Mouse (Mus musculus) kidney, adult 18-20 months (tissue): ENCODE measurements around the gene Apmap.
"Not testable (repeated sequence)": the region's sequence is repeated elsewhere in the genome, so short reads cannot be mapped to it uniquely, and the experiment has no call there.

Source experiments
- DNase-seq: peaks from one replicate; pipeline ENCODE4 v3.0.0; 2021

Apmap gene

GRCm38 (mm10) chr2:150610097-150610496 is 1.7 kb upstream of the Apmap start:
- no peak for DNase-seq

- DNase-seq: peak; percentile 65
These were observed 649 bp upstream of the Apmap start for GRCm38 (mm10) chr2:150608872-150609560.

DNA sequence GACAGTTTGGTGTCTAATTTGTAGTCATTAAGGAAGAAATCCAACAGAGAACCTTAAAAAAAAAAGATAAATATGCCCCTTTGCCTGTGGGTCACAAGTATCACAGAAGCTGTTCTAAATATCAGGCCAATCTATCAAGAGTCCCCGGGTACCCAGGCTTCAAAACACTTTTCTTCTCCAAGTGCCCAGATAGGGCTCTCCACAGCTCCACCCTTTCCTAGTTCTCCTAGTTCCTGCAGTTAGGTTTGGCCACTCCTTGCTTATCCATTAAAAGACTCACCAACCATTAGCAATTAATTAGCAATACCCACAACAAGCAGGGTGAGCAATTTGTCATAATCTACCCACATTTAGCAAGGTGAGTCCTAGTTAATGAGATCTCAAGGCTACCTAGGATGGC is 1.3 kb downstream of the Apmap start:
- DNase-seq: no peak

GRCm38 (mm10) chr2:150604802-150605201 is 3.6 kb downstream of the Apmap start:
- DNase-seq: no peak

- no peak for DNase-seq
These were observed 6.2 kb downstream of the Apmap start for GRCm38 (mm10) chr2:150602166-150602565.

- peak; percentile 23 for DNase-seq
These were observed 8.1 kb downstream of the Apmap start for GRCm38 (mm10) chr2:150600263-150600662.

DNA sequence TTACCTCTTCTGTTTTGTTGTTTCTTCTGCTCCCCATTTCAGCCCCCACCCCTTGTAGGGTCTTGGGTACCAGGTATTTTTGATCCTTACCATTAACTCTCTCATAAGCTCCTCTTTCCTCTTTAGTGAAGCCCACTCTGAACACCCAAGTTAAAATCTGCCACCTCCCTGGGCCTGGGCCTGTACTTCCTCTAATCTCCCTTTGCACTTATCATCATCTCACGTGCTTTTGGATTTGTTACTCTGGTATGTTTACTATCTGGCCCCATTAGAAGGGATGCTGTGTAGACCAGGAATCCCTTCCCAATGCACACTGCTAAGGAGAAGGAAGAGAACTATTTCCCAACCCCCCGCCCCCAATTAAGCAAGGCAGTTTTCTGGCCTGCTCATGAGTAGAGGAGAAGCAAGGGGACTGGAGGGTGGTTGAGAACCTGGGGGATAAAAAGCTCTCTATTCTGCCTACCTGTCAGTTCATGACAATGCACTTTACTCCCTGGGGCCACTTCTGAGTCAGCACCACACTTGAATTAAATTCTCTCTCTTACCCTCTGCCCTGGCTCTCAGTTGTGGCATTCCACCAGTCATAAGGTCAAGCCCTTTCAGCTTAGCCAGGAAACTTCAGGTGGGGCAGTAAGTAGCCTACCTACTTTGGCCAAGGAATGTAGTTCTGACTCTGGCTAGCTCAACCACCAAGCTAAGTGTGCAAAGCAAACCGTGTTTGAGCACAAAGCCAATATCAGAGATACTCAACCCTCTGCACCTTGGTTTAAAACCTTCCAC is 12.8 kb downstream of the Apmap start:
- peak; percentile 49 for DNase-seq

DNA sequence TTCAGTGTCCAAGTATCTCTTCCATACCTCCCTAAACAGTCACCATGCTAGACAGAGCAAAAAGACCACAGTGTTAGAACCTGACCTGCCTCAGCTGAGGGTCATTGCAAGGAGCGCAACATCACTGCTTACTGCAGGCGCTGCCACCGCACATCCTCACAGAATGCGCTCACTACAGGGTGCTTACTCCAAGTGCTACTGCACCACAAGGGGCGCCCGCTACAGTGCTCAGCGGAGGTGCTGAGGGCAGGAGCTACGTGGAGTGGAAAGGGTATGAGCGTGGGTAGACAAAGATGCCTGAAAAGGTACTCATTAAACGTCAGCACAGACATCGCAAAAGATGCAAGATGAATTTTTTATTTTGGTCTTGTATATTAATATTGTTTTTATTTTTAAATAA is 19.3 kb downstream of the Apmap start:
- DNase-seq: no peak

GRCm38 (mm10) chr2:150579628-150580027 is 28.7 kb downstream of the Apmap start:
- DNase-seq: no peak

- no peak for DNase-seq
These were observed 29.8 kb downstream of the Apmap start for GRCm38 (mm10) chr2:150578603-150579002.

DNA sequence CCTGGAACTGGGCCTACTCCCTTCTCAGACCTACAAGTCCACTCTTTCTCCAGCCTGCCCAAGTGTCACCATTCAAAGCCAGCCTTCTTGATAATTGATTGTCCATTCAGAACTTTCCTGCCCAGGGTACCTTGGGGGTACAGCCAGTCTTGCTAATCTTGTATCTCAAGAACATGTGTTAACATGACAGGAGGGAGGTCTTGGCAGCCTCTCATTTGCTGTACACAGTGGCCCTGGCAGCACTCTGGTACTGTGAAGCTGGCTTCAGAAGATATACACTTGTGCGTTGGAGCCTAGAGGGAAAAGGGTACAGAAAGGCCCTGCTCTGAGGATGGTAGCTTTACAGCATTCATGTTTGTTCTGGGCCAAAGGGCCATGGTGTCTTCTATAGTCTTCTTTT is 32.1 kb downstream of the Apmap start:
- DNase-seq: no peak

DNA sequence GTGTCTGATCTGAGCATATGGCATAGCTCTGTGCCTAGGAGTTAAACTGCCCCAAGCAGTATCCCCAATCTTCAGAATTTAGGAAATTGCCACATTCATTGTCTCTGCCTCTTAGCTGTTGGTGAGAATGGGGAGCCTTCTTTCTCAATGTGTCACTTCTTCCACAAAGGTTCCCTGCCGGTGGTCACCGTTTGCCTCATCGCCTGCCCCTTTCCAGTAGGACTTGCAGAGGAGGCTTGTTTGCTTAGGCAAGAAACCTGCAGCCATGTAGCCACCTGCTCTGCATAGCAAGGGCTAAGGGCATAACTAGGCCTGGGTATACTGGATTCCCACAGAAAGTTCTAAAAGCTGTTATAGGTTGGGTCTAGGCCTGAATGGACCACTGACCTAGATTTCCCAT is 35.9 kb downstream of the Apmap start:
- DNase-seq: no peak

GRCm38 (mm10) chr2:150570761-150571160 is 37.6 kb downstream of the Apmap start:
- DNase-seq: no peak

GRCm38 (mm10) chr2:150569847-150570590 is 38.3 kb downstream of the Apmap start, which contains the start of gene Cst7:
Gene Cst7 (plus strand): TSS chr2:150570415.
- DNase-seq: no peak

GRCm38 (mm10) chr2:150567051-150567450 is 41.3 kb downstream of the Apmap start:
- DNase-seq: no peak

GRCm38 (mm10) chr2:150558568-150558967 is 49.8 kb downstream of the Apmap start:
- DNase-seq: peak; percentile 28

DNA sequence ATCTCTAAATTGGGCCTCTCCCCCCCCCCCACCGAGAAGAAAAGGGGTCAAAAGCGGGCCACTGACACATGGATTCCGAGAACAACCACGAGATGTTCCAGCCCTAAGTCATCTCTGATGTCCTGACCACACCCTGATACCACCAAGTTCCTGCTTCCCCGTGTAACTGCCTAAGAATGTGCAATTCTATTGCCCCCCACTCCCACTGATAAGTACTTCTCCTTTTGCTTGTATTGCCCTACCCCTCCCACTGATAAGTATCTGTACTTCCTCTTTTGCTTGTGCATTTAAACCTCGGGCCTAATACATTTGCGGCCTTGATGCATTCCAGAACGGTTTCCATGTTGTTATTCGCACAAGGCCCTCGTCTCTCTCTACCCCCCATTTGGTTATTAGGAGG is 58.8 kb downstream of the Apmap start:
- not testable (repeated sequence) for DNase-seq
